Mouse (Mus musculus): Measurements from ENCODE around the gene Iqcf3. TPM values are rescaled to one million over a fixed set of nuclear protein-coding genes. Genes with fewer than 3 reads are reported as not detected.
"Not testable (repeated sequence)": the region's sequence is repeated elsewhere in the genome, so short reads cannot be mapped to it uniquely, and the experiment has no call there.

Iqcf3 gene
- not detected in 2 replicates for polyA plus RNA-seq (2015; fragmentation: Nextera tagmentation; extraction: Ambion mirVana)

GRCm38 (mm10) chr9:106561531-106561930 is at the start of gene Iqcf3:
Iqcf3 (minus strand) TSS chr9:106561631.
- ATAC-seq, result no peak
- H3K27me3 ChIP-seq (replicated peaks; ENCODE audit: control insufficient read depth, insufficient read depth, low read length), result no peaks in the 10 kb centered on the region
- TF ChIP-seq CTCF (IDR thresholded peaks at IDR 0.05; ENCODE audit: low read depth), result no peak
- H3K27ac ChIP-seq (ENCODE audit: low read depth, low read length), result no peak within 1 kb of the TSS
- no peak within 1 kb of the TSS for H3K9ac ChIP-seq (ENCODE audit: low read depth, low read length)
- no peak within 1 kb of the TSS for H3K4me2 ChIP-seq (replicated peaks; ENCODE audit: low read depth)
- no peaks in the 10 kb centered on the region for H3K9me3 ChIP-seq (ENCODE audit: control insufficient read depth)
- H3K4me1 ChIP-seq (replicated peaks; ENCODE audit: control insufficient read depth, insufficient read depth, low read length), result no peaks in the 10 kb centered on the region
- no peak within 1 kb of the TSS for H3K4me3 ChIP-seq (ENCODE audit: low read depth, low read length)
- no peaks in the 10 kb centered on the region for H3K36me3 ChIP-seq (ENCODE audit: control insufficient read depth, insufficient read depth)
- 89% methylated on average over 5 of the region's 5 CpGs for WGBS

GRCm38 (mm10) chr9:106610727-106611126 is 49.3 kb upstream of the Iqcf3 start:
- H3K27ac ChIP-seq (ENCODE audit: low read depth, low read length), result no peak overlapping the region
- H3K9ac ChIP-seq (ENCODE audit: low read depth, low read length), result no peak overlapping the region
- H3K9me3 ChIP-seq (ENCODE audit: control insufficient read depth), result no peaks in the 10 kb centered on the region
- H3K27me3 ChIP-seq (replicated peaks; ENCODE audit: control insufficient read depth, insufficient read depth, low read length), result no peaks in the 10 kb centered on the region
- H3K4me3 ChIP-seq (ENCODE audit: low read depth, low read length), result no peak overlapping the region
- no peak for ATAC-seq
- H3K36me3 ChIP-seq (ENCODE audit: control insufficient read depth, insufficient read depth), result no peaks in the 10 kb centered on the region
- TF ChIP-seq CTCF (IDR thresholded peaks at IDR 0.05; ENCODE audit: low read depth), result no peak
- WGBS, result 78% methylated on average over 4 of the region's 4 CpGs
- H3K4me1 ChIP-seq (replicated peaks; ENCODE audit: control insufficient read depth, insufficient read depth, low read length), result no peaks in the 10 kb centered on the region
- H3K4me2 ChIP-seq (replicated peaks; ENCODE audit: low read depth), result no peak overlapping the region

- Histone ChIP-seq H3K9ac (ENCODE audit: low read depth, low read length) (no peak overlapping the region), H3K4me1 (replicated peaks; ENCODE audit: control insufficient read depth, insufficient read depth, low read length) (no peaks in the 10 kb centered on the region), H3K27me3 (replicated peaks; ENCODE audit: control insufficient read depth, insufficient read depth, low read length) (no peaks in the 10 kb centered on the region), H3K27ac (ENCODE audit: low read depth, low read length) (no peak overlapping the region), H3K4me2 (replicated peaks; ENCODE audit: low read depth) (no peak overlapping the region), H3K4me3 (ENCODE audit: low read depth, low read length) (no peak overlapping the region), H3K9me3 (ENCODE audit: control insufficient read depth) (no peaks in the 10 kb centered on the region), H3K36me3 (ENCODE audit: control insufficient read depth, insufficient read depth) (no peaks in the 10 kb centered on the region)
- peak; percentile 80 for TF ChIP-seq CTCF (IDR thresholded peaks at IDR 0.05; ENCODE audit: low read depth)
- WGBS, result 23% methylated on average over 8 of the region's 8 CpGs
- ATAC-seq, result no peak
Measured at GRCm38 (mm10) chr9:106600546-106600945, 39.1 kb upstream of the Iqcf3 start.

- Histone ChIP-seq H3K9ac (ENCODE audit: low read depth, low read length) (no peak overlapping the region), H3K27ac (ENCODE audit: low read depth, low read length) (no peak overlapping the region), H3K4me3 (ENCODE audit: low read depth, low read length) (no peak overlapping the region), H3K27me3 (replicated peaks; ENCODE audit: control insufficient read depth, insufficient read depth, low read length) (no peaks in the 10 kb centered on the region), H3K36me3 (ENCODE audit: control insufficient read depth, insufficient read depth) (no peaks in the 10 kb centered on the region), H3K9me3 (ENCODE audit: control insufficient read depth) (no peaks in the 10 kb centered on the region), H3K4me1 (replicated peaks; ENCODE audit: control insufficient read depth, insufficient read depth, low read length) (no peaks in the 10 kb centered on the region), H3K4me2 (replicated peaks; ENCODE audit: low read depth) (no peak overlapping the region)
- WGBS, result 38% methylated on average over 7 of the region's 7 CpGs
- ATAC-seq, result no peak
- TF ChIP-seq CTCF (IDR thresholded peaks at IDR 0.05; ENCODE audit: low read depth), result no peak
Measured at GRCm38 (mm10) chr9:106598466-106598865, 37.0 kb upstream of the Iqcf3 start.

- Histone ChIP-seq H3K4me2 (replicated peaks; ENCODE audit: low read depth) (no peak overlapping the region), H3K36me3 (ENCODE audit: control insufficient read depth, insufficient read depth) (no peaks in the 10 kb centered on the region), H3K4me1 (replicated peaks; ENCODE audit: control insufficient read depth, insufficient read depth, low read length) (no peaks in the 10 kb centered on the region), H3K9me3 (ENCODE audit: control insufficient read depth) (no peaks in the 10 kb centered on the region), H3K27ac (ENCODE audit: low read depth, low read length) (no peak overlapping the region), H3K9ac (ENCODE audit: low read depth, low read length) (no peak overlapping the region), H3K4me3 (ENCODE audit: low read depth, low read length) (no peak overlapping the region), H3K27me3 (replicated peaks; ENCODE audit: control insufficient read depth, insufficient read depth, low read length) (no peaks in the 10 kb centered on the region)
- WGBS, result 64% methylated on average over 7 of the region's 7 CpGs
- no peak for TF ChIP-seq CTCF (IDR thresholded peaks at IDR 0.05; ENCODE audit: low read depth)
- no peak for ATAC-seq
Measured at GRCm38 (mm10) chr9:106595836-106596235, 34.4 kb upstream of the Iqcf3 start.

GRCm38 (mm10) chr9:106595402-106595801 is 34.0 kb upstream of the Iqcf3 start:
- H3K9ac ChIP-seq (ENCODE audit: low read depth, low read length); H3K36me3 ChIP-seq (ENCODE audit: control insufficient read depth, insufficient read depth); H3K9me3 ChIP-seq (ENCODE audit: control insufficient read depth); ATAC-seq; H3K4me1 ChIP-seq (replicated peaks; ENCODE audit: control insufficient read depth, insufficient read depth, low read length); H3K4me2 ChIP-seq (replicated peaks; ENCODE audit: low read depth); H3K4me3 ChIP-seq (ENCODE audit: low read depth, low read length); H3K27me3 ChIP-seq (replicated peaks; ENCODE audit: control insufficient read depth, insufficient read depth, low read length); H3K27ac ChIP-seq (ENCODE audit: low read depth, low read length): not testable (repeated sequence)
- 11% methylated on average over 4 of the region's 4 CpGs for WGBS

- no peak overlapping the region for H3K4me3 ChIP-seq (ENCODE audit: low read depth, low read length)
- H3K36me3 ChIP-seq (ENCODE audit: control insufficient read depth, insufficient read depth), result no peaks in the 10 kb centered on the region
- no peak overlapping the region for H3K9ac ChIP-seq (ENCODE audit: low read depth, low read length)
- H3K9me3 ChIP-seq (ENCODE audit: control insufficient read depth), result no peaks in the 10 kb centered on the region
- no peak for TF ChIP-seq CTCF (IDR thresholded peaks at IDR 0.05; ENCODE audit: low read depth)
- no peak overlapping the region for H3K4me2 ChIP-seq (replicated peaks; ENCODE audit: low read depth)
- ATAC-seq, result no peak
- no peaks in the 10 kb centered on the region for H3K27me3 ChIP-seq (replicated peaks; ENCODE audit: control insufficient read depth, insufficient read depth, low read length)
- H3K4me1 ChIP-seq (replicated peaks; ENCODE audit: control insufficient read depth, insufficient read depth, low read length), result no peaks in the 10 kb centered on the region
- no peak overlapping the region for H3K27ac ChIP-seq (ENCODE audit: low read depth, low read length)
- 93% methylated on average over 5 of the region's 5 CpGs for WGBS
Measured at GRCm38 (mm10) chr9:106592158-106592557, 30.7 kb upstream of the Iqcf3 start.
